Mouse (Mus musculus) liver, embryonic 14.5 days (tissue): ENCODE results near the gene Slc46a3. TPM values are rescaled to one million over a fixed set of nuclear protein-coding genes. Genes with fewer than 3 reads are reported as not detected.
"Not testable (repeated sequence)": the region's sequence is repeated elsewhere in the genome, so short reads cannot be mapped to it uniquely, and the experiment has no call there.

Source experiments
- ATAC-seq: fragments of 200-750 bp; cut with Nextera tagmentation; 2 replicates; pipeline ENCODE4 v1.8.0; 2017; ENCODE audit warnings: moderate number of reproducible peaks, mild to moderate bottlenecking, moderate library complexity; ENCODE audit not compliant: insufficient read depth
- DNase-seq, 3 experiments: peaks; one replicate each; pipeline ENCODE4 v3.0.0-alpha.2; 2012 to 2013; ENCODE audit warnings: low read depth in 3 of 3, low spot score in 3 of 3
- H3K27ac ChIP-seq: fragments of 300-500 bp; sonication (generic); 2 replicates; pipeline ENCODE4 v1.5.1; 2014; ENCODE audit warnings: moderate library complexity, mild to moderate bottlenecking, control low read depth, inconsistent platforms
- H3K27me3 ChIP-seq: fragments of 300-500 bp; sonication (generic); 2 replicates; pipeline ENCODE4 v1.6.1; 2014; ENCODE audit warnings: mild to moderate bottlenecking, low read length, moderate library complexity; ENCODE audit not compliant: control insufficient read depth, insufficient read depth
- H3K36me3 ChIP-seq: fragments of 300-500 bp; sonication (generic); replicated peaks from 2 replicates; pipeline ENCODE4 v1.6.1; 2014; ENCODE audit warnings: low read depth; ENCODE audit not compliant: control insufficient read depth, insufficient read depth
- H3K4me1 ChIP-seq, 2 experiments: fragments of 200-500 bp in 1 of 2; fragments of 300-500 bp in 1 of 2; sonication (generic) in 1 of 2; replicated peaks; 2 replicates each; pipeline ENCODE4 v1.6.1; 2012 to 2014; ENCODE audit warnings: antibody characterized with exemption in 1 of 2, inconsistent platforms in 1 of 2, low read length in 1 of 2; ENCODE audit not compliant: control insufficient read depth in 2 of 2, insufficient read depth in 2 of 2
- H3K4me2 ChIP-seq: fragments of 300-500 bp; sonication (generic); 2 replicates; pipeline ENCODE4 v1.6.1; 2014; ENCODE audit warnings: low read depth, mild to moderate bottlenecking, control low read depth, moderate library complexity
- H3K4me3 ChIP-seq, 2 experiments: fragments of 200-500 bp in 1 of 2; fragments of 300-500 bp in 1 of 2; sonication (generic) in 1 of 2; 2 replicates each; pipeline ENCODE4 v1.5.1; 2012 to 2014; ENCODE audit warnings: low read depth in 2 of 2, low read length in 2 of 2, mild to moderate bottlenecking in 2 of 2, control low read depth in 1 of 2, inconsistent platforms in 1 of 2, moderate library complexity in 1 of 2; ENCODE audit not compliant: insufficient read depth in 1 of 2
- H3K9ac ChIP-seq: fragments of 300-500 bp; sonication (generic); replicated peaks from 2 replicates; pipeline ENCODE4 v1.6.1; 2014; ENCODE audit warnings: mild to moderate bottlenecking, control low read depth, moderate library complexity
- H3K9me3 ChIP-seq: fragments of 300-500 bp; sonication (generic); 2 replicates; pipeline ENCODE4 v1.6.1; 2016; ENCODE audit warnings: low read length, mixed read lengths; ENCODE audit not compliant: control insufficient read depth
- CTCF ChIP-seq: IDR thresholded peaks from 2 replicates; pipeline ENCODE4 v1.5.1; 2016; ENCODE audit warnings: antibody characterized with exemption, low read depth, control low read depth
- EP300 ChIP-seq: IDR thresholded peaks from 2 replicates; pipeline ENCODE4 v1.6.1; 2016; ENCODE audit warnings: antibody characterized with exemption, low read depth
- WGBS: fragments of 180-500 bp; shearing (Covaris S2); extraction: QIAGEN DNeasy Blood & Tissue Kit; methylation state at CpG from one replicate; pipeline ENCODE4 v1.1.7; 2014; ENCODE audit not compliant: insufficient replicate concordance; 5-methylcytosine and 5-hydroxymethylcytosine counted together
- polyA plus RNA-seq, 2 experiments: library from polyadenylated mRNA; depleted of rRNA in 1 of 2; stranded (reverse) in 1 of 2; unstranded in 1 of 2; fragments of >200 nt; fragmentation: Nextera tagmentation in 1 of 2; extraction: Ambion mirVana in 1 of 2; gene quantifications; 2 replicates each; pipeline versions ENCODE4 v1.2.1 to v1.2.3; 2012 to 2014

Slc46a3 gene
- polyA plus RNA-seq, 2 experiments, result 16.1 to 17.6 TPM

- H3K4me3 ChIP-seq, result no peak overlapping the region
- no peaks in the 10 kb centered on the region for H3K36me3 ChIP-seq
- H3K27me3 ChIP-seq, result no peaks in the 10 kb centered on the region
- H3K27ac ChIP-seq, result no peak overlapping the region
- no peak for ATAC-seq
- TF ChIP-seq EP300, result no peak
- TF ChIP-seq CTCF, result no peak
- no peak overlapping the region for H3K9ac ChIP-seq
- peaks cover 0 to 6% of the 10 kb centered on the region in 2 experiments; a peak in 2 of 4 replicates for H3K4me1 ChIP-seq
- no peak overlapping the region for H3K4me2 ChIP-seq
- WGBS, result 78% methylated on average over 9 of the region's 9 CpGs
- H3K9me3 ChIP-seq, result no peaks in the 10 kb centered on the region
- DNase-seq, result no peak
These were observed 8.6 kb upstream of the Slc46a3 start for GRCm38 (mm10) chr5:147903166-147903565.

- H3K4me2 ChIP-seq, result no peak overlapping the region
- H3K9ac ChIP-seq, result no peak overlapping the region
- DNase-seq, result no peak
- H3K27ac ChIP-seq, result no peak overlapping the region
- no peaks in the 10 kb centered on the region for H3K9me3 ChIP-seq
- H3K36me3 ChIP-seq, result no peaks in the 10 kb centered on the region
- no peak overlapping the region for H3K4me3 ChIP-seq
- TF ChIP-seq CTCF, result no peak
- TF ChIP-seq EP300, result peak; percentile 37; the same call in 1 of the 2 replicates
- 41% methylated on average over 15 of the region's 15 CpGs for WGBS
- no peaks in the 10 kb centered on the region for H3K27me3 ChIP-seq
- H3K4me1 ChIP-seq, result peaks cover 0 to 6% of the 10 kb centered on the region in 2 experiments; a peak in 2 of 4 replicates
- ATAC-seq, result no peak
These were observed 7.6 kb upstream of the Slc46a3 start for GRCm38 (mm10) chr5:147902008-147902757.

- Histone ChIP-seq H3K9ac (no peak overlapping the region), H3K4me3 (no peak overlapping the region), H3K4me2 (no peak overlapping the region), H3K36me3 (no peaks in the 10 kb centered on the region), H3K27ac (no peak overlapping the region), H3K27me3 (no peaks in the 10 kb centered on the region), H3K9me3 (no peaks in the 10 kb centered on the region), H3K4me1 (peaks cover 6 to 19% of the 10 kb centered on the region in 2 experiments)
- no peak for ATAC-seq
- 35% methylated on average over 4 of the region's 4 CpGs for WGBS
- TF ChIP-seq CTCF (no peak), EP300 (no peak)
- no peak for DNase-seq
These were observed 4.4 kb upstream of the Slc46a3 start for GRCm38 (mm10) chr5:147898968-147899549.

GRCm38 (mm10) chr5:147898254-147898653, 3.6 kb upstream of the Slc46a3 start:
- H3K9ac ChIP-seq, result no peak overlapping the region
- ATAC-seq (no peak), DNase-seq (no peak)
- no peak overlapping the region for H3K4me2 ChIP-seq
- H3K4me3 ChIP-seq, result no peak overlapping the region
- H3K9me3 ChIP-seq, result no peaks in the 10 kb centered on the region
- H3K36me3 ChIP-seq, result no peaks in the 10 kb centered on the region
- 68% methylated on average over 2 of the region's 2 CpGs for WGBS
- no peak for TF ChIP-seq CTCF
- TF ChIP-seq EP300, result no peak
- no peak overlapping the region for H3K27ac ChIP-seq
- peaks cover 11 to 25% of the 10 kb centered on the region in 2 experiments for H3K4me1 ChIP-seq
- H3K27me3 ChIP-seq, result no peaks in the 10 kb centered on the region

GRCm38 (mm10) chr5:147896501-147896900, 1.9 kb upstream of the Slc46a3 start:
- not testable (repeated sequence) for H3K9ac ChIP-seq, H3K9me3 ChIP-seq, DNase-seq, H3K4me3 ChIP-seq, H3K27ac ChIP-seq, H3K27me3 ChIP-seq, H3K4me2 ChIP-seq, H3K36me3 ChIP-seq, ATAC-seq
- WGBS, result 22% methylated on average over 4 of the region's 4 CpGs
- peaks cover 23 to 33% of the 10 kb centered on the region in 2 experiments for H3K4me1 ChIP-seq
